Mouse (Mus musculus) gastrocnemius, adult 2 months (tissue): Measurements from ENCODE around the gene Gm10803. TPM values are rescaled to one million over a fixed set of nuclear protein-coding genes. Genes with fewer than 3 reads are reported as not detected.

Experiments
- DNase-seq: peaks from one replicate; pipeline ENCODE4 v3.0.0; 2022
- H3K27ac ChIP-seq: fragments of 200-600 bp; 2 replicates; pipeline ENCODE4 v1.8.1; 2022; ENCODE audit warnings: mild to moderate bottlenecking
- H3K4me3 ChIP-seq: fragments of 200-600 bp; 2 replicates; pipeline ENCODE4 v1.8.1; 2022; ENCODE audit warnings: mild to moderate bottlenecking, moderate library complexity
- CTCF ChIP-seq: fragments of 200-600 bp; IDR thresholded peaks from 2 replicates; pipeline ENCODE4 v1.8.1; 2022; ENCODE audit warnings: antibody characterized with exemption, mild to moderate bottlenecking, moderate library complexity
- intact Hi-C: fragments of 180-260 bp; cut with DNase I; formaldehyde crosslinking; loops from one replicate; pipeline ENCODE4 v1.15.1; 2025
- total RNA-seq, 2 experiments: library from RNA; stranded (reverse); gene quantifications; 2 replicates each; pipeline ENCODE4 v1.2.3; 2021

Gm10803 gene
- total RNA-seq, 2 experiments from 2014 or later, result not detected

DNA sequence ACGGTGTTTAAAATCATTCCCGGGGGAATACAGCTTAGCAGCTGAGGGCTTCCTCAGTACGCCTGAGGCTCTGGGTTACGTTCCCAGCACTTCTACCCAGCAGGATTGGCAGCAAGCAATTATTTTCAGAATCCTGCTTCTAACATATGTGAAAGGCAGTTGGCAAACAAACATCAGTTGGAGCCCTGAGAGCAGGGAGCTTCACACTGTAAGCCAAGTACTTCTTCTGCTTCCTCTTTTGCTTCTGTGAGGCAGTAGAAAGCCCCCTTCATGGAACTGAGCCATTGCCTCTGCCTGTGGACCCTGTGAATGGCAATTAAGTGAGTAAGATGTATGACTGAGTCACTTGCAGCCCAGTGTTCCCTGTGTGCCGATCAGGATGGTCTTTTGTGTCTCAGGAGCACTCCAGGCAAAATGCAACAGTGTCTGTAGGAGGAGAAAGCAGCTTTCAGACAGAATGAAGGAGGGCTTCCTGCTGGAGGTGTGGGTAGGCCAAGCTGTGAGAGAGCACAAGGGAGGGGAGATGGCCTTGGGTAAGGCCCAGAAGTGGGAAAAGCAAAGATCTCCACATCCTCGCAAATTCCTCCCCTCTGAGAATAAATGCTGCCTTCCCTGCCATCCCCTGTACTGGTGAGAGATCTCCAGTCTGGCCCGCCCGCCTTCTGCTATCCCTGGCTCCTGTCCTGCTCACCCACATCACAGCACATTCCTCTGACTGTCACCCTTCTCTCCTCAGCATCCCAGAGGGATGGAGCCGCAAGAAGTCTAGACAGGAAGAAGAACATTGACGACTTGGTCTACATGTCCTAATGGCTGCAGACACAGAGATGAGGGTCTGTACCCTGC, 7.5 kb upstream of the Gm10803 start:
- H3K27ac ChIP-seq, result no peak overlapping the region
- intact Hi-C loops, result no loop called here
- DNase-seq, result no peak
- TF ChIP-seq CTCF, result no peak
- H3K4me3 ChIP-seq, result no peak overlapping the region

DNA sequence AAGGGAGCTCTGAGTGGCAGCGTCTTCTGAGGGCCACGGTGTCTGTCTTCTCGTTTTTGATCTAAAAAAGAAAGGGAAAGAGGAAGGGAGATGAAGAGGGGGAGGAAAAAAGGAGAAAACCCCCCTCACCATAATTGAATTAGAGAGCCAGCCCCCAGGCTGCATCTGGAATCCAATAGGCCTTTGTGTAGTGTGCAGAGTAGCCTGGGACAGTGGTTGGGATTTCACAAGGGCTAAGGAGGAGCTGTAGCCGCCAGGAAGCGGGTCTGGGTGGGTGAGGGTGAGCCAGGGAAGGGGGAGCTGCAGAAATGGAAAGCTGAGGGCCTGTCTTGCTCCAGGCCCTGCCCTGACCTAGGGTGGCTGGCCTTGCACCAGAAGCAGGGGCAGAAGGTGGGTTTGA, 6.5 kb upstream of the Gm10803 start:
- Histone ChIP-seq H3K4me3 (no peak overlapping the region), H3K27ac (no peak overlapping the region)
- no peak for DNase-seq
- intact Hi-C loops, result no loop called here
- no peak for TF ChIP-seq CTCF

DNA sequence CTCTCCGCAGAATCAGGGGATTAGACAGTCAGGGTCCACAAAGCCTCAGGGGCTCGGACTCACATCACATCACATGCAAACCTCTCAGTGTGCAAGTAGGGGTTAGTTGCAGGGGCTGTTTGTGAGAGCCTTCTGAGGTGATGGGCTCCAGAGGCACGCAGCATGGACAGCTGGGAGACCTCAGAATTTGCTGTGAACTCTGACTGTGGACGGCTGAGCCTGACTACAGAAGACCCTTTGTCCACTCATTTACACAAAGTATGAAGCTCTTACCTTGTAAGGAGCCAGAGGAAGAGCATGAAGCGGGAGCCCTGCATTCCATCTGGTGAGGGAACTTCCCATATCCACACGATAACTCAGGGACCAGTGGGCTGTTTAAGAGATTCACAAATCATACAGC, 5.3 kb downstream of the Gm10803 start:
- H3K4me3 ChIP-seq, result no peak overlapping the region
- no peak for DNase-seq
- intact Hi-C loops, result no loop called here
- no peak overlapping the region for H3K27ac ChIP-seq
- TF ChIP-seq CTCF, result no peak

DNA sequence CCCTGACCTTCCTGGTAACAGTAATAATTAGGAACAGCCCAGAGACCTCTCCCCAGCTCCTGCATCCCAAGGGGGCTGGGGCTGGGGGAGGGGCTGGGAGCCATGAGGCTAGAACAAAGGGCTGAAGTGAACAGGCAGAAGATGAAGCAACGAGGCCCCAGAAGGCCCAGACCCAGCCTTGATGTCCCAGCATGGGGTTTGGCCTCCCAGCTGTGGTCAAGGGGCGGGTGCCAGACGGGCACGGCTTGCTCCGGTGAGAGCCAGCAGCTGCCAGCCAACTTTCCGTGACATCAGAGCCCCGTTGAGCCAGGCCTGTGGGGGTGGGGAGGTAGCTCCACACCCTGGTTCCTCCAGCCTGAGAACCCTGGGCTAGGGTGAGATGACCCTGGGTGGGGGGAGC, 7.3 kb downstream of the Gm10803 start:
- H3K4me3 ChIP-seq, result no peak overlapping the region
- no peak for TF ChIP-seq CTCF
- peak; percentile 90 for DNase-seq
- 0 out of 2 replicates have a peak overlapping the region, but pooled peaks have one; percentile 16 for H3K27ac ChIP-seq
- intact Hi-C loops, result no loop called here

DNA sequence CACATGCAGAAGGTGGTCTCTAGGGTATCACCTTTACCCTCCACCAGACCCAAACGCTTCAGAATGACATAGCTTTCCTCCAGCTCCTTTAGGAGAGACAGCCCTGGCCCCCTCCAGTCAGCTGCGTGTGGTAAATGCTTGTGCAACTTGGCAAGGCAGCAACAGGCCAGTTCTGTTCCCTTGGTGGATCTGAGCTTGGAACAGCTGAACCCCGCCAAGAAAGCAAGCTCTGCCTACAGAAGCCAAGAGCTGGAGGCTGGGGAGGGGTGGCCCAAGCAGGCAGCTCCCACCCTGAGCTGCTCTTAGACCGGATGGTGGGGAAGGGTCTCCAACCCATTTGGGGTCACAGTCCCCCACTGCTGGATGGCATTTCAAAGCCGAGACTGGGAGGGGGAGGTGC, 12.2 kb downstream of the Gm10803 start:
- no peak overlapping the region for H3K4me3 ChIP-seq
- no peak for TF ChIP-seq CTCF
- DNase-seq, result peak; percentile 56
- H3K27ac ChIP-seq, result no peak overlapping the region
- intact Hi-C loops, result no loop called here

DNA sequence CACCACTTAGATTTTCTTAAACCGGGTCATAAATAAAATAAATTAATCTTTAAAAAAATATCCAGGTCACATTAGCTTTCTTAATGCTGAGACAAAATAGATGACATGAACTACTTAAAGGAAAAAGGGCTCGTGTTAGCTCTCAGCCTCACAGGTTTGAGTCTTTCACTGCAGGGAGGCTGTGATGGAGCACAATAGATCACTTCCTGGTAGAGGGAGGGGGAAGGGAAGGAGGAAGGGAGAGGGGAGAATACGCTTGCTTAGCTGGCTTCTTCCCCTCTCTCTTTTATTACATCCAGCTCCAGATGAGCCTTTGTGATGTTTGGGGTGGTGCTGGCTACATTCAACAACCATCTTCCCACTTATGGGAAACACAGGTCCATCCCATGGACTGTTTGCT, 20.9 kb downstream of the Gm10803 start:
- no peak for TF ChIP-seq CTCF
- Histone ChIP-seq H3K27ac (no peak overlapping the region), H3K4me3 (no peak overlapping the region)
- intact Hi-C loops, result no loop called here
- DNase-seq, result no peak

DNA sequence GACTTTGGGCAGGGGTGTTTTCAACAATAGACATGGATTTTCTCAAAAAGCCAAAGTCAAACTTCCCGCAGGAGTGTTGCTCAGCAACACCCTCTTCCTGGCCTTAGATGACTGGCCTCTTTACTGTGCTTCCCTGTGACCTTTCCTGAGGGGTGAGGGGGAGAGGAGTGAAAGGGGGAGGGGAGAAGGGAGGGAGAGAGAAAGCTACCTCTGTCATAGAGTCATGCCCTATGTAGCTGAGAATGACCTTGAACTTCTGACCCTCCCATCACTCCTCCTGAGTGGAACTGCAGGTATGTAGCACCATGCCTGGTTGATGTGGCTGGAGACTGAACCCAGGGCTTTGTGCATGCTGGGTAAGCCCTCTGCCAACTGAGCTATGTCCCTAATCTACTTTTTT, 25.5 kb downstream of the Gm10803 start:
- no peak for DNase-seq
- H3K27ac ChIP-seq, result no peak overlapping the region
- intact Hi-C loops, result no loop called here
- no peak for TF ChIP-seq CTCF
- H3K4me3 ChIP-seq, result no peak overlapping the region

DNA sequence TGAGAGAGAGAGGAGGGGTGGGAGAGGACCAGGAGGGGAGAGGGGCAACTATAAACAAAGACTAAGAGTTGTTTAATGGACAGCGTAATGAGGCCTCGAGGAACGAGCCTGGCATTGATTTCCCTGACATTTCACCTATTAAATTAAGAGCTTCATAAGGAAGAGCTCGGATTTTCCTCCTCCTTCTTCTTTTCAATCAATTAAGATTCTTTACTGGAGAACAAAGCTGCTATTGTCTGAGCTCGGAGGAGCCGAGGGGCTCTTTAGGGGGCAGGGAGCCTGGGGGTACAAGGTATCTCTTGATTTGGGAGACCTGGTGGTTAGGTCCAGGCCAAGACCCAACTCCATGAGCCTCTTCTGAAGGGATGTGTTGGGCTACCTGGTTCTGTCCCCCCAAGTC, 27.1 kb downstream of the Gm10803 start:
- DNase-seq, result no peak
- TF ChIP-seq CTCF, result no peak
- H3K4me3 ChIP-seq, result no peak overlapping the region
- no peak overlapping the region for H3K27ac ChIP-seq
- intact Hi-C loops, result no loop called here

DNA sequence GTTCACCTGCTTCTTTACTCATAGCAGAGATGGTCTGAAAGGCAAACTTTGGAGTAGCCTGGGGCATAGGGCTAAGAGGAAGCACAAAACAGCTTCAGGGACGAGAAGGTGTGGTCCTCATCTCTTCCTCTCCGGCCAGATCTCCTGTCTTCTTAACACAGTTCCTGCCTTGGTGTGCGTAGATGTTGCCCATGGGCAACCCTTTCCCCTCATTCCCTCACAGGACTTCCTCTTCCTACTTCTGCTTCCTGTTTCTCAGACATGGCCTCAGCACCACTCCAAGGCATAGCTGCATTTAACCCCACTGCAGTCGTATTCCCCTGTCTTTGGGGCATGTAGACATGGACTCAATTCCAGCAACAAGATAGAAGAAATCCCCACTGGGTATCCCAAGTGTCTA, 29.5 kb downstream of the Gm10803 start:
- TF ChIP-seq CTCF, result no peak
- Histone ChIP-seq H3K27ac (no peak overlapping the region), H3K4me3 (no peak overlapping the region)
- no peak for DNase-seq
- intact Hi-C loops, result loop anchor here (2.0 kb wide), 1 partner anchor 19 kb away; no protein-coding TSS in a partner anchor

DNA sequence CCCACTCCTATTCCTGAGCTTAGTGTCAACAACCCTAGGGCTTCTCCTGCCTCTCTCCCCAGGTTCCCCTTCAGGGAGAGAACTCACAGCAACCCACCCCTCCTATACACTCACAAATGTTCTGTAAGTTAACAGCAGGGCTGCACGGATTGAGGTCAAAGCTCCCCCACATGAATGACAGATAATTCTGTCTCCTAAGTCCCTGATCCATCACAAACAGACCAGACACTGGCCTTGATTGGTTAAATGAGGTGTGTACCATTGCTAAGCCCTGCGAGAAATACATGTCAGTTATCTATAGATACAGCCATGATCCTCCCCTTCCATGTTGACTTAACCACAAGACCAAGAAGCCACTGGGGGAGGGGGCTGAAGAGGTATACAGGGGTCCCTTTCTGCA, 31.3 kb downstream of the Gm10803 start:
- no peak overlapping the region for H3K27ac ChIP-seq
- H3K4me3 ChIP-seq, result no peak overlapping the region
- intact Hi-C loops, result loop anchor here (2.0 kb wide), 1 partner anchor 21 kb away; no protein-coding TSS in a partner anchor
- no peak for DNase-seq
- TF ChIP-seq CTCF, result no peak

DNA sequence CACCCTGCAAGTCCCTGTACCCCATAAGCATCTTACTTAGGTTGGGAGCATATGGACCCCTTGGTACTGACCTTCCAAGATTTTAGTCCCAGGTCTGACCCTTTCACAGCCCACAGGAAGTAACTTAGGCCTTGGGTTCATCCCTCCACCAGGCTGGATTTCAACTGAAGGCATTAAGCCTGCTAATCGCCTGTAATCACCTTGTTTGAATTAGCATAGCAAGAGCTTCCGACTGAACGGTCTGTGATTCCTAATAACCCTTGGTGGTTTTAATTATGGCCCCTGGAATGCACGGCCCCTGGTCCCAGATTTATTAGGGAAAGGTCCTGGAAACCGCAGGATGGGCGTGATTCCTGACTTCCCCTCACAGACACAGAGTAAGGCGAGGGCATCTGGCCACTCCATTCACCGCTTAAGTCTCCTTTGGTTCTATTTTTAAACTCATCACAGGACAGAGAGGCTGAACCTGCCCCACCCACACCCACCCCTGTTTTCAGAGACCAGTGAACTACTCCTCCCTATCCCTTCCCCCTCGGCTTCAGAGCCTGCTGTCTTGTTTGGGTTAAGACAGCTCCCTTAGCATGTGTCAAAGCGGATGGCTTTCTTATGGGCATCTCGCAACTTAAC, 31.9 kb downstream of the Gm10803 start:
- Histone ChIP-seq H3K4me3 (no peak overlapping the region), H3K27ac (no peak overlapping the region)
- no peak for TF ChIP-seq CTCF
- intact Hi-C loops, result no loop called here
- no peak for DNase-seq

DNA sequence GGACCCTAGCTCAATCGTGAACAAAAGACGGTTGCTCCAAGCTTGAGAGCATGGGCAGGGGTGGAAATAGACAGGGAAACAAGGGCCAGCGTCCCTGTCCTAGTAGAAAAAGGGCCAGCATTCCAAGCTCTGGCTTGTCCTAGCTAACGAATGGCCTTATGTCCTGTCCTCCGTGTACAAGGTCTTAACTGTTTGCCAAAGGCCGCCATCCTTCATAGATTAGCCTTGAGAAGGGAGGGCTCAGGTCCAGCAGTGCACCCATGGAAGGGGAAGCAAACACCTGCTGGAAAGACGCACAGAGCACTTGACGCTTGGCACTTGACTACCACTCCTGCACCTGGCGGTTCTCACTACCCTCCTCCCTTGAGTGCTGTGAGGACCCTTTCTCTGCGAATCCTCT, 32.8 kb downstream of the Gm10803 start:
- Histone ChIP-seq H3K4me3 (no peak overlapping the region), H3K27ac (no peak overlapping the region)
- no peak for TF ChIP-seq CTCF
- DNase-seq, result no peak
- intact Hi-C loops, result no loop called here

DNA sequence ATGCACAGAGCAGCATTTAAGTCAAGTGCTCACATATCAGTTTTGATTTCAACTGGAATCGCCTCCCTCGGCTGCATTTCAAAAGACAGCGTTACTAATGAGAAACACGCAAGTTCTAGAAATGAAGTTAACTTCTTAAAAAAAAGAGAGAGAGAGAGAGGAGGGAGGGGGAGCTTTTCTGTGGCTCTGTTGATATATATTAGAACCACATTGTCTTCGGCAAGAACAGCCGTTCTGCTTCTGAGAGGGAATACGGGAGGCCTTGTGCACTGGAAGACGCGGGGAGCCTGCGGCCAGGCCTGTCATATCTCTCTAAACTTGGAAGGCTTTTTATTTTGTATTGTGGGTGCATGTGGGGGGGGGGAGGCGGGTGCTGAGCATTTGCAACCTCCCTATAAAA, 36.8 kb downstream of the Gm10803 start:
- no peak for DNase-seq
- intact Hi-C loops, result no loop called here
- Histone ChIP-seq H3K27ac (no peak overlapping the region), H3K4me3 (no peak overlapping the region)
- no peak for TF ChIP-seq CTCF

DNA sequence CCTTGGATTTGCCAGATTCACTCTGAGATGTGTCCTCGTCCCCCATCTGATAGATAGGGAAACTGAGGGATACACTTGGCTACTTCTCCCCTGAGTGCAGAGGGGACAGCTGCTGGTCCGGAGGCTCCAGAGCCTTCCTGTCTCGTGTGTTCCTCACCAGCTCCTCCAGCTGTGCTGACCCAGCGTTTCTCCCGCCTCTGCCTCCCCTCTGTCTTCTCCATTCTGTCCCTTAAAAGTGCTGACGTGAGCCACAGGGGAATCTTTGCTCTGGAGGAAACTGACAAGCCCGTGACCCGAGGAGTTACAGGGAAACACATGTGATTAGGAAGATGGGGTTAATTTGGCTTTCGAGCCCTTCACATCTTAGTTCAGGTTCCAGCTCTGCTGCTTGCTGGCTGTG, 39.4 kb downstream of the Gm10803 start:
- Histone ChIP-seq H3K4me3 (peak overlapping the region; percentile 32), H3K27ac (peak overlapping the region; percentile 54)
- intact Hi-C loops, result no loop called here
- TF ChIP-seq CTCF, result no peak
- peak; percentile 48 for DNase-seq
